ENCODE assay signal across 9 mouse cellular contexts in genomic region chr2:126708361-126708760, GRCm38 (mm10). TPM values are rescaled to one million over a fixed set of nuclear protein-coding genes. Genes with fewer than 3 reads are reported as not detected.
DNase-seq lines count a peak whose midpoint lies in the region; ATAC-seq and TF ChIP-seq lines count a peak whose summit lies in the region.
"Had no signal": no experiment of that assay in that cellular context is flagged by ENCODE, and none has a peak within 500 bp of the region (broad histone marks: within the 10 kb centered on the region; RNA-seq: fewer than 3 reads in every experiment).

No protein-coding gene starts in this region.

- H3K27ac ChIP-seq in left cerebral cortex, adult 2 months = no peak overlapping the region
- no peak overlapping the region for H3K27ac ChIP-seq in embryonic facial prominence, embryonic 12.5 days
- no peak overlapping the region for H3K27ac ChIP-seq in intestine, embryonic 15.5 days
- no peak overlapping the region for H3K27ac ChIP-seq in neural tube, embryonic 12.5 days

- peak overlapping the region; percentile 76 for H3K4me3 ChIP-seq in left cerebral cortex, adult 2 months
- peak overlapping the region; percentile 77 for H3K4me3 ChIP-seq in embryonic facial prominence, embryonic 12.5 days
- 0 out of 2 replicates have a peak overlapping the region, but pooled peaks have one; percentile 85 for H3K4me3 ChIP-seq in intestine, embryonic 15.5 days (replicated peaks)
- H3K4me3 ChIP-seq in neural tube, embryonic 12.5 days = no peak overlapping the region

- WGBS in embryonic facial prominence, embryonic 12.5 days = 85% methylated on average over 4 of the region's 4 CpGs
- 77% methylated on average over 4 of the region's 4 CpGs for WGBS in intestine, embryonic 15.5 days
- WGBS in neural tube, embryonic 12.5 days = 88% methylated on average over 4 of the region's 4 CpGs

- H3K9ac ChIP-seq in embryonic facial prominence, embryonic 12.5 days = 0 out of 2 replicates have a peak overlapping the region, but pooled peaks have one; percentile 88
- H3K9ac ChIP-seq in intestine, embryonic 15.5 days = no peak overlapping the region
- H3K9ac ChIP-seq in neural tube, embryonic 12.5 days = no peak overlapping the region

- intact Hi-C loops in left cerebral cortex, adult 2 months (cut with DNase I) = no loop called here

- 0 out of 2 replicates have a peak, but pooled peaks cover 5% of the 10 kb centered on the region for H3K36me3 ChIP-seq in embryonic facial prominence, embryonic 12.5 days
- H3K36me3 ChIP-seq in intestine, embryonic 15.5 days = no peaks in the 10 kb centered on the region
- H3K36me3 ChIP-seq in neural tube, embryonic 12.5 days = no peaks in the 10 kb centered on the region; the same call in 1 of the 2 replicates

- no peaks in the 10 kb centered on the region for H3K9me3 ChIP-seq in embryonic facial prominence, embryonic 12.5 days
- H3K9me3 ChIP-seq in intestine, embryonic 15.5 days = no peaks in the 10 kb centered on the region
- no peaks in the 10 kb centered on the region for H3K9me3 ChIP-seq in neural tube, embryonic 12.5 days

- ATAC-seq in embryonic facial prominence, embryonic 12.5 days (ENCODE audit: insufficient number of reproducible peaks, insufficient read depth, low FRiP score, low TSS enrichment) = no peak
- no peak for ATAC-seq in intestine, embryonic 15.5 days
- no peak for ATAC-seq in neural tube, embryonic 12.5 days (ENCODE audit: low FRiP score, low read depth)
- no peak for ATAC-seq in granulocyte monocyte progenitor cell, adult 5-6 weeks (replicated peaks; ENCODE audit: poor library complexity, severe bottlenecking)

- peak overlapping the region; percentile 68 for H3K4me2 ChIP-seq in embryonic facial prominence, embryonic 12.5 days (replicated peaks)
- peak overlapping the region; percentile 75 for H3K4me2 ChIP-seq in intestine, embryonic 15.5 days (replicated peaks)
- H3K4me2 ChIP-seq in neural tube, embryonic 12.5 days (replicated peaks) = peak overlapping the region; percentile 63

- no peak for DNase-seq in left cerebral cortex, adult 2 months (ENCODE audit: extremely low spot score in 1 of 2, low spot score in 2 of 2)
- DNase-seq in left cerebral cortex, adult 9 months (ENCODE audit: low spot score in 2 of 2) = no peak
- no peak for DNase-seq in urinary bladder, adult 2 months (ENCODE audit: low spot score)
- DNase-seq in layer of hippocampus, postnatal 25 days (ENCODE audit: extremely low spot score in 1 of 2, low spot score in 1 of 2) = no peak
- DNase-seq: adrenal gland, postnatal 10 days had no signal

- peaks cover 8% of the 10 kb centered on the region for H3K4me1 ChIP-seq in embryonic facial prominence, embryonic 12.5 days
- 0 out of 2 replicates have a peak, but pooled peaks cover 6% of the 10 kb centered on the region for H3K4me1 ChIP-seq in intestine, embryonic 15.5 days (replicated peaks)
- H3K4me1 ChIP-seq in neural tube, embryonic 12.5 days = peaks cover 9% of the 10 kb centered on the region

- no peaks in the 10 kb centered on the region for H3K27me3 ChIP-seq in embryonic facial prominence, embryonic 12.5 days
- H3K27me3 ChIP-seq in intestine, embryonic 15.5 days (replicated peaks) = no peaks in the 10 kb centered on the region
- H3K27me3 ChIP-seq in neural tube, embryonic 12.5 days (replicated peaks) = no peaks in the 10 kb centered on the region

- no peak for TF ChIP-seq CTCF in left cerebral cortex, adult 2 months (IDR thresholded peaks at IDR 0.05)

RNA-seq across cellular contexts. Expression of gene Usp8, which starts 1.2 kb away (rescaled TPM):
- total RNA-seq in left cerebral cortex, adult 2 months (2021) = 10 to 100 TPM; 48.9 to 51.6 TPM
- polyA plus RNA-seq in embryonic facial prominence, embryonic 12.5 days (2016; fragmentation: Nextera tagmentation; extraction: Ambion mirVana) = 38.7 and 43.7 TPM in 2 replicates
- 35.9 and 36.9 TPM in 2 replicates for polyA plus RNA-seq in intestine, embryonic 15.5 days (2015; fragmentation: Nextera tagmentation; extraction: Ambion mirVana)
- 36.5 and 38.6 TPM in 2 replicates for polyA plus RNA-seq in neural tube, embryonic 12.5 days (2016; fragmentation: Nextera tagmentation; extraction: Ambion mirVana)
- 38.9 and 40.3 TPM in 2 replicates for polyA plus RNA-seq in urinary bladder, adult 2 months (2012; rRNA removed)
- total RNA-seq in granulocyte monocyte progenitor cell, adult 5-6 weeks (2014; fragmentation: Nextera tagmentation) = 42.4 and 49.7 TPM in 2 replicates
- total RNA-seq in granulocyte monocyte progenitor cell, adult 5-6 weeks (2017) = 52.6 and 58.2 TPM in 2 replicates
- 10 to 100 TPM; 50.2 to 50.7 TPM for total RNA-seq in layer of hippocampus, postnatal 25 days (2021)

RNA-seq across cellular contexts. Expression of gene Gabpb1, which starts 32.2 kb away (rescaled TPM):
- total RNA-seq in left cerebral cortex, adult 2 months (2021) = 10 to 100 TPM; 21.0 to 22.1 TPM
- 66.4 and 71.6 TPM in 2 replicates for polyA plus RNA-seq in embryonic facial prominence, embryonic 12.5 days (2016; fragmentation: Nextera tagmentation; extraction: Ambion mirVana)
- 36.3 and 39.6 TPM in 2 replicates for polyA plus RNA-seq in intestine, embryonic 15.5 days (2015; fragmentation: Nextera tagmentation; extraction: Ambion mirVana)
- polyA plus RNA-seq in neural tube, embryonic 12.5 days (2016; fragmentation: Nextera tagmentation; extraction: Ambion mirVana) = 64.6 and 66.3 TPM in 2 replicates
- polyA plus RNA-seq in urinary bladder, adult 2 months (2012; rRNA removed) = 16.4 and 17.1 TPM in 2 replicates
- total RNA-seq in granulocyte monocyte progenitor cell, adult 5-6 weeks (2014; fragmentation: Nextera tagmentation) = 32.9 and 38.2 TPM in 2 replicates
- total RNA-seq in granulocyte monocyte progenitor cell, adult 5-6 weeks (2017) = 31.2 and 37.4 TPM in 2 replicates
- 10 to 100 TPM; 18.2 to 20.2 TPM for total RNA-seq in layer of hippocampus, postnatal 25 days (2021)
